Mouse (Mus musculus) kidney, adult 2 months (tissue): Measurements from ENCODE around the gene Brms1.

Experiments
- CTCF ChIP-seq: fragments of 200-500 bp; conservative IDR thresholded peaks from 2 replicates; pipeline ENCODE4 v1.5.1; 2011; ENCODE audit warnings: low read depth, mild to moderate bottlenecking, control low read depth, low read length, moderate library complexity, mixed read lengths; ENCODE audit not compliant: insufficient read depth, insufficient read length
- POLR2A ChIP-seq: fragments of 200-500 bp; IDR thresholded peaks from one replicate; pipeline ENCODE4 v1.6.1; 2011; ENCODE audit warnings: low read depth, low read length, control low read depth

GRCm38 (mm10) chr19:4992371-4992770 is 48.8 kb upstream of the Brms1 start:
- TF ChIP-seq POLR2A, result no peak
- no peak for TF ChIP-seq CTCF
